Mouse (Mus musculus) brain, embryonic 14.5 days (tissue): ENCODE measurements at regions not wholly inside any gene's neighbourhood (a gene's known extent, or its start where the extent isn't known, plus 50 kb on each side); places are given as distances from the start of the nearest gene placed in this dataset.

Source experiments
- CTCF ChIP-seq: fragments of 200-500 bp; IDR thresholded peaks from 2 replicates; pipeline ENCODE4 v1.5.1; 2012; ENCODE audit warnings: inconsistent platforms, mild to moderate bottlenecking, moderate library complexity, borderline replicate concordance; ENCODE audit not compliant: insufficient read depth, insufficient read length; ENCODE audit errors: extremely low read depth
- POLR2A ChIP-seq: fragments of 200-500 bp; IDR thresholded peaks from 2 replicates; pipeline ENCODE4 v1.6.1; 2012; ENCODE audit warnings: mild to moderate bottlenecking, inconsistent platforms, borderline replicate concordance; ENCODE audit not compliant: poor library complexity, insufficient read depth, insufficient read length, severe bottlenecking; ENCODE audit errors: extremely low read depth

DNA sequence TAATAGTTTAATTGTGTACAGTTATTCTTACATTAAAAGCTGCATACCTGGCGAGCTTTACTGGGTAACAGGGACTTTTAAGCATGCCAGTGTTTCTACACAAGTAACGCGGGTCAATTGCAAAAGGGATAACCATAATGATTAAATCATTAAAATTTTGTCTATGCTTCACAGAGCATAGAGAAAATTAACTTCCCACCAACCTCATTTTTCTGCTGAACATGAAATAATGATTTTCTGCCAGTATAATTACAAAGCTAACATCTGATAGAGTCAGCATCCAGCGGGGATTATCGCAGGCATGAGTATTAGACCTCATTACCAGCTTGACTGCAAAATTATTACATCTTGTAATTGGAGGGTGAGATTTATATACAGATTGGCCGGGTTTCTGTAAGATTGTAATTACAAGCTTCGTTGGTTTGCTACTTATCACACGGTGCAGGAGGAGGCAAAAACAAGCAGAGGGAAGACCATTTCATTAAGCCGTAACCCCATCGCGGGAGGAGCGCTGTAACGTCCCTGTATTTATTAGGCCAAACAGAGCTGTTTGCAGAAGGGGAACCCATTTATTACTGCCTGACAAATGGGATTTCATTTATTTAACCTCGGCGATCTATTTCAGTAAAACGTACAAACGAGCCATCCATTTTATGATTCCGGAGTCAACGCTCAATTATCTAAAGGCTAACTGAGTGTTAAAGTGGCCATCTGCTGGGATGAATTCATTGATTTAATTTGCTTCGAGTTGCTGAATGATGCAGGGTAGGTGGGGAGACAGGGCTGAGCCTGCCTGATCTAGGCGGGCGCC, 143.3 kb upstream of the Irx4 start:
- TF ChIP-seq POLR2A (no peak), CTCF (no peak)
